Mouse (Mus musculus) cerebellum, adult 9-10 months (tissue): ENCODE measurements at regions not wholly inside any gene's neighbourhood (a gene's known extent, or its start where the extent isn't known, plus 50 kb on each side); places are given as distances from the start of the nearest gene placed in this dataset.

Source experiments
- DNase-seq: peaks from one replicate; pipeline ENCODE4 v3.0.0; 2022

GRCm38 (mm10) chr1:31337087-31337486 is 114.4 kb downstream of the Pih1d3 start:
- peak; percentile 4 for DNase-seq

- no peak for DNase-seq
These were observed 141.3 kb downstream of the Pih1d3 start for GRCm38 (mm10) chr1:31363971-31364370.

GRCm38 (mm10) chr1:31377324-31377723 is 154.7 kb downstream of the Pih1d3 start:
- DNase-seq: no peak

- DNase-seq: no peak
These were observed 156.4 kb downstream of the Pih1d3 start for GRCm38 (mm10) chr1:31379032-31379431.

GRCm38 (mm10) chr1:31380312-31380711 is 157.7 kb downstream of the Pih1d3 start:
- DNase-seq: no peak

- no peak for DNase-seq
These were observed 159.6 kb downstream of the Pih1d3 start for GRCm38 (mm10) chr1:31382192-31382591.
